Mouse (Mus musculus) liver, embryonic 14.5 days (tissue): ENCODE results near the gene Adgrl2. TPM values are rescaled to one million over a fixed set of nuclear protein-coding genes. Genes with fewer than 3 reads are reported as not detected.

Experiments used
- ATAC-seq: fragments of 200-750 bp; cut with Nextera tagmentation; 2 replicates; pipeline ENCODE4 v1.8.0; 2017; ENCODE audit warnings: moderate number of reproducible peaks, mild to moderate bottlenecking, moderate library complexity; ENCODE audit not compliant: insufficient read depth
- DNase-seq, 3 experiments: peaks; one replicate each; pipeline ENCODE4 v3.0.0-alpha.2; 2012 to 2013; ENCODE audit warnings: low read depth in 3 of 3, low spot score in 3 of 3
- H3K27ac ChIP-seq: fragments of 300-500 bp; sonication (generic); 2 replicates; pipeline ENCODE4 v1.5.1; 2014; ENCODE audit warnings: moderate library complexity, mild to moderate bottlenecking, control low read depth, inconsistent platforms
- H3K27me3 ChIP-seq: fragments of 300-500 bp; sonication (generic); 2 replicates; pipeline ENCODE4 v1.6.1; 2014; ENCODE audit warnings: mild to moderate bottlenecking, low read length, moderate library complexity; ENCODE audit not compliant: control insufficient read depth, insufficient read depth
- H3K36me3 ChIP-seq: fragments of 300-500 bp; sonication (generic); replicated peaks from 2 replicates; pipeline ENCODE4 v1.6.1; 2014; ENCODE audit warnings: low read depth; ENCODE audit not compliant: control insufficient read depth, insufficient read depth
- H3K4me1 ChIP-seq, 2 experiments: fragments of 200-500 bp in 1 of 2; fragments of 300-500 bp in 1 of 2; sonication (generic) in 1 of 2; replicated peaks; 2 replicates each; pipeline ENCODE4 v1.6.1; 2012 to 2014; ENCODE audit warnings: antibody characterized with exemption in 1 of 2, inconsistent platforms in 1 of 2, low read length in 1 of 2; ENCODE audit not compliant: control insufficient read depth in 2 of 2, insufficient read depth in 2 of 2
- H3K4me2 ChIP-seq: fragments of 300-500 bp; sonication (generic); 2 replicates; pipeline ENCODE4 v1.6.1; 2014; ENCODE audit warnings: low read depth, mild to moderate bottlenecking, control low read depth, moderate library complexity
- H3K4me3 ChIP-seq, 2 experiments: fragments of 200-500 bp in 1 of 2; fragments of 300-500 bp in 1 of 2; sonication (generic) in 1 of 2; 2 replicates each; pipeline ENCODE4 v1.5.1; 2012 to 2014; ENCODE audit warnings: low read depth in 2 of 2, low read length in 2 of 2, mild to moderate bottlenecking in 2 of 2, control low read depth in 1 of 2, inconsistent platforms in 1 of 2, moderate library complexity in 1 of 2; ENCODE audit not compliant: insufficient read depth in 1 of 2
- H3K9ac ChIP-seq: fragments of 300-500 bp; sonication (generic); replicated peaks from 2 replicates; pipeline ENCODE4 v1.6.1; 2014; ENCODE audit warnings: mild to moderate bottlenecking, control low read depth, moderate library complexity
- H3K9me3 ChIP-seq: fragments of 300-500 bp; sonication (generic); 2 replicates; pipeline ENCODE4 v1.6.1; 2016; ENCODE audit warnings: low read length, mixed read lengths; ENCODE audit not compliant: control insufficient read depth
- CTCF ChIP-seq: IDR thresholded peaks from 2 replicates; pipeline ENCODE4 v1.5.1; 2016; ENCODE audit warnings: antibody characterized with exemption, low read depth, control low read depth
- EP300 ChIP-seq: IDR thresholded peaks from 2 replicates; pipeline ENCODE4 v1.6.1; 2016; ENCODE audit warnings: antibody characterized with exemption, low read depth
- WGBS: fragments of 180-500 bp; shearing (Covaris S2); extraction: QIAGEN DNeasy Blood & Tissue Kit; methylation state at CpG from one replicate; pipeline ENCODE4 v1.1.7; 2014; ENCODE audit not compliant: insufficient replicate concordance; 5-methylcytosine and 5-hydroxymethylcytosine counted together
- polyA plus RNA-seq, 2 experiments: library from polyadenylated mRNA; depleted of rRNA in 1 of 2; stranded (reverse) in 1 of 2; unstranded in 1 of 2; fragments of >200 nt; fragmentation: Nextera tagmentation in 1 of 2; extraction: Ambion mirVana in 1 of 2; gene quantifications; 2 replicates each; pipeline versions ENCODE4 v1.2.1 to v1.2.3; 2012 to 2014

Adgrl2 gene
- polyA plus RNA-seq, 2 experiments, result 3.2 to 3.8 TPM

DNA sequence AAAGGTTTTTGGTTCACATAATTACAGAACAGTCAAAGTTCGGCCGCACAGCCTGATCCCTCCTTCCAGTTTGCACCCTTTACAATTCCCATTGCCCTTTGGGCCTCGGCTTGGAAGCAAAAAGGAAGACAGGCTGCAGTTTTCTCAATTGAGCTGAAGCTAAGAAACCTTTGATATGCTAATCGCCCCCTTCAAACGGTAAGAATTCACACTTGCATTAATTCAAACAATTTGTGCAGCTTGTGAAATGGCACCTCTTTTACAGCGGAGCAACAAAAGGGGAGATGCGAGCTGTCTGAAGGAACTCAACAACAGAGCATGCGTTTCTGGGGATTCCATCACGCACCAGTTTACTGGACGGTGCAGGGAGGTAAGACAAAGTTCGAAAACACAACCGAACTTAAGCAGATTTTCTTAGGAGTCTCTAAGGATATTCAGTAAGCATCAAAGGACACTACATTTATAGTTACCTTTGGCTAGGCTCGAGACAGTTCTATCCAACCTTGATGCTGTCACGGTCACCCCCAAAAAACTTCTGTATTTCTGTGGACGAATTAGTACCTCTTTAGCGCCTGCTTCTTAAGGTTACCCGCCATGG lies 4.0 kb downstream of the Adgrl2 start:
- H3K9ac ChIP-seq, result no peak overlapping the region
- ATAC-seq (no peak), DNase-seq (no peak)
- peak overlapping the region; percentile 69 for H3K4me2 ChIP-seq
- peak overlapping the region; percentile 44 to 62 for H3K4me3 ChIP-seq
- whole genome bisulfite sequencing, result 10% methylated on average over 17 of the region's 17 CpGs
- TF ChIP-seq EP300 (no peak), CTCF (no peak)
- H3K36me3 ChIP-seq, result no peaks in the 10 kb centered on the region
- H3K9me3 ChIP-seq, result no peaks in the 10 kb centered on the region
- H3K27ac ChIP-seq, result no peak overlapping the region
- H3K4me1 ChIP-seq, result no peaks in the 10 kb centered on the region; a peak in 1 of 4 replicates
- peaks cover 51% of the 10 kb centered on the region for H3K27me3 ChIP-seq

DNA sequence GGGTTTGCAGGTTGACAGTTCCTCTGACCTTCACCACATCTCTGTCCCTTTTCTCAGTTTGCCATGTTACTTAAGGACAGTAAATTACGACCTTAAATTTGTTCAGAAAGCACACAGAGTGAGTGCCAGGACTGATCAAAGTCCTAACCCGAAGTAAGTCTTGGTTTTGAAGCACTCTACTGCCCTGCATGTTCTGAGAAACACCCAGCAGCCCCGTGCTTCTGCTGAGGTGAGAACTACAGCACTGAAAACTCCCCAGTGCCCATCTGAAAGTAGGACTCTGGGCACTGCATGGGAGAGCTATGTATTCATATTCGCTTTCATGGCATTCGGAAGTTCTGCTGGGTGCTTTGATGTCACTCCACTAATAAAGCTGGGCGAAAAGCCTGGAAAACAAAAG lies 6.0 kb downstream of the Adgrl2 start:
- H3K4me2 ChIP-seq, result no peak overlapping the region
- H3K27ac ChIP-seq, result no peak overlapping the region
- H3K27me3 ChIP-seq, result peaks cover 30% of the 10 kb centered on the region
- no peak for DNase-seq
- no peak overlapping the region for H3K4me3 ChIP-seq
- TF ChIP-seq EP300 (no peak), CTCF (no peak)
- 48% methylated on average over 6 of the region's 6 CpGs for WGBS
- no peak for ATAC-seq
- H3K9me3 ChIP-seq, result no peaks in the 10 kb centered on the region
- no peaks in the 10 kb centered on the region; a peak in 1 of 4 replicates for H3K4me1 ChIP-seq
- H3K36me3 ChIP-seq, result no peaks in the 10 kb centered on the region
- no peak overlapping the region for H3K9ac ChIP-seq

DNA sequence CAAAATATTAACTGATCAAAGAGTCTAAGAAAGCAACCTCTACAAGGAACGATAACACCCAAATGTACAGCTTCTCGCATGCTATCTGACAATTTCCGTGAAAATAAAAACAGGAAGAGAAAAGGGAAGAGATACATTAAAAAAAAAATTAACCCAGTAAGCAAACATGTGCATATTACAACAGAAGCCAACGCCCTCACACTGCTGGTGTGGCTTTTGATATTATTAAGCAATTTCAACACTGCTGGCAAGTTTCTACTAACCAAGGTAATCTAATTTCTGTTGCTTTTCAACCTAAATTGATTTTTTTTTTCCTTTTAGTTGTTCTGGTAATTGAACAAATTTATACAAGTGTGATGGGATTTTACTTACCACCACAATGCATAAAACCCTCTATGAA lies 8.0 kb downstream of the Adgrl2 start:
- Histone ChIP-seq H3K4me3 (no peak overlapping the region), H3K27ac (no peak overlapping the region), H3K4me1 (no peaks in the 10 kb centered on the region; a peak in 1 of 4 replicates), H3K9ac (no peak overlapping the region), H3K9me3 (no peaks in the 10 kb centered on the region), H3K4me2 (no peak overlapping the region), H3K27me3 (peaks cover 11% of the 10 kb centered on the region), H3K36me3 (no peaks in the 10 kb centered on the region)
- WGBS, result 29% methylated on average over 4 of the region's 4 CpGs
- TF ChIP-seq CTCF (no peak), EP300 (no peak)
- ATAC-seq (no peak), DNase-seq (no peak)

- DNase-seq, result no peak
- no peak overlapping the region for H3K9ac ChIP-seq
- H3K4me2 ChIP-seq, result no peak overlapping the region
- H3K27me3 ChIP-seq, result peaks cover 5% of the 10 kb centered on the region
- H3K4me3 ChIP-seq, result no peak overlapping the region
- no peaks in the 10 kb centered on the region; a peak in 1 of 4 replicates for H3K4me1 ChIP-seq
- no peaks in the 10 kb centered on the region for H3K9me3 ChIP-seq
- 33% methylated on average over 8 of the region's 8 CpGs for WGBS
- no peaks in the 10 kb centered on the region for H3K36me3 ChIP-seq
- ATAC-seq, result no peak
- H3K27ac ChIP-seq, result no peak overlapping the region
- TF ChIP-seq EP300 (no peak), CTCF (no peak)
These were observed 8.6 kb downstream of the Adgrl2 start for GRCm38 (mm10) chr3:148981776-148982175.

DNA sequence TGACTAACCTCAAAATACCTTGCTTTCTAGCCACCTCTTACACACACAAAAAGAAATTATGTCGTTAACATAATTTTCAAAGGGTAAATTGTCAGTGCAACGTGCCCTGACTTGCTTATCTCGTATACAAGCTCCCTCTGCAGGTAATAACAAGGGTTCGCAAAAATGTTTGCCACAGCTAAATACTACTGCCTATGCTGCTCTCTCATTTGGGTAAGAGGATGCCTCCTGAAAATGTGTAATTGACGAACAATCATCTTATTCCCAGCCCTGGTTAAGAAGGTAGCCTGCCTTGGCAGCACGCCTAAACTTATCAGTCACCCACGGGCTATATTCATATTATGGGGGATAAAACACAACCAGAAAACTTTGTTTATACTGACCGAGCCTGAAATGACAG lies 11.8 kb downstream of the Adgrl2 start:
- H3K4me1 ChIP-seq, result no peaks in the 10 kb centered on the region
- no peak overlapping the region for H3K27ac ChIP-seq
- no peaks in the 10 kb centered on the region for H3K36me3 ChIP-seq
- no peak overlapping the region for H3K4me2 ChIP-seq
- ATAC-seq, result no peak
- TF ChIP-seq EP300, result no peak
- TF ChIP-seq CTCF, result no peak
- no peak for DNase-seq
- no peak overlapping the region for H3K4me3 ChIP-seq
- H3K9ac ChIP-seq, result no peak overlapping the region
- H3K9me3 ChIP-seq, result no peaks in the 10 kb centered on the region
- H3K27me3 ChIP-seq, result no peaks in the 10 kb centered on the region
- WGBS, result 54% methylated on average over 8 of the region's 8 CpGs
